Mouse (Mus musculus): ENCODE data around the gene Mki67. TPM values are rescaled to one million over a fixed set of nuclear protein-coding genes. Genes with fewer than 3 reads are reported as not detected.

The Mki67 gene
- total and polyA plus RNA-seq, 3 experiments = 88.6 to 401 (median 271) TPM

GRCm38 (mm10) chr7:135655113-135655512, 61.0 kb downstream of the Mki67 start:
- Histone ChIP-seq H3K27me3 (ENCODE audit: control insufficient read depth in 1 of 2, insufficient read depth in 2 of 2, low read length in 2 of 2) (no peaks in the 10 kb centered on the region), H3K9ac (ENCODE audit: control insufficient read depth, low read depth, low read length, poor library complexity, severe bottlenecking) (no peak overlapping the region), H3K9me3 (replicated peaks; ENCODE audit: insufficient read depth, low read length) (no peaks in the 10 kb centered on the region), H3K27ac (ENCODE audit: control insufficient read depth, low read depth, low read length) (no peak overlapping the region), H3K4me3 (ENCODE audit: control insufficient read depth in 1 of 2, insufficient read depth in 1 of 2, low read depth in 2 of 2, low read length in 2 of 2) (no peak overlapping the region), H3K36me3 (ENCODE audit: control insufficient read depth in 1 of 2, insufficient read depth in 2 of 2, low read length in 2 of 2) (no peaks in the 10 kb centered on the region; a peak in 1 of 4 replicates), H3K79me2 (ENCODE audit: control insufficient read depth, insufficient read depth, low read length, poor library complexity) (no peaks in the 10 kb centered on the region), H3K4me1 (ENCODE audit: control insufficient read depth in 1 of 2, insufficient read depth in 2 of 2, low read length in 2 of 2) (0 out of 4 replicates have a peak, but pooled peaks cover 0 to 4% of the 10 kb centered on the region in 2 experiments)
- peak; percentile 60 for DNase-seq (ENCODE audit: low read depth, low spot score)
- TF ChIP-seq USF1 (IDR thresholded peaks at IDR 0.05; ENCODE audit: low read depth, low read length) (no peak), NELFE (IDR thresholded peaks at IDR 0.05; ENCODE audit: low read depth, low read length) (no peak), MAX (IDR thresholded peaks at IDR 0.05; ENCODE audit: low read length) (no peak), ZC3H11A (IDR thresholded peaks at IDR 0.05; ENCODE audit: low read depth, low read length) (no peak), EP300 (IDR thresholded peaks at IDR 0.05; ENCODE audit: low read depth in 1 of 2, low read length in 2 of 2) (no peak), E2F4 (IDR thresholded peaks at IDR 0.05; ENCODE audit: borderline replicate concordance, low read depth, low read length) (no peak), POLR2AphosphoS5 (IDR thresholded peaks at IDR 0.05; ENCODE audit: borderline replicate concordance, low read depth, low read length) (no peak), NRF1 (IDR thresholded peaks at IDR 0.05; ENCODE audit: insufficient read depth, low read depth, low read length, poor library complexity, severe bottlenecking) (no peak), MYB (IDR thresholded peaks at IDR 0.05; ENCODE audit: low read depth, low read length) (no peak), CHD1 (IDR thresholded peaks at IDR 0.05; ENCODE audit: low read depth, low read length) (no peak), ZKSCAN1 (IDR thresholded peaks at IDR 0.05; ENCODE audit: low read depth, low read length) (no peak), GABPA (IDR thresholded peaks at IDR 0.05; ENCODE audit: low read depth, low read length) (no peak), ELF1 (IDR thresholded peaks at IDR 0.05; ENCODE audit: low read depth, low read length) (no peak), MAZ (IDR thresholded peaks at IDR 0.05; ENCODE audit: low read depth, low read length) (no peak), POLR2AphosphoS2 (IDR thresholded peaks at IDR 0.05; ENCODE audit: low read length) (no peak), SIN3A (IDR thresholded peaks at IDR 0.05; ENCODE audit: low read length) (no peak), MYC (IDR thresholded peaks at IDR 0.05; ENCODE audit: low read depth, low read length) (no peak)

GRCm38 (mm10) chr7:135654288-135654687, 61.9 kb downstream of the Mki67 start:
- no peak for DNase-seq (ENCODE audit: low read depth, low spot score)
- no peak overlapping the region for H3K9ac ChIP-seq (ENCODE audit: control insufficient read depth, low read depth, low read length, poor library complexity, severe bottlenecking)
- H3K9me3 ChIP-seq (replicated peaks; ENCODE audit: insufficient read depth, low read length) = no peaks in the 10 kb centered on the region
- no peak overlapping the region for H3K27ac ChIP-seq (ENCODE audit: control insufficient read depth, low read depth, low read length)
- TF ChIP-seq MEF2A (IDR thresholded peaks at IDR 0.05; ENCODE audit: extremely low read depth, insufficient replicate concordance, low read depth, low read length, poor library complexity, severe bottlenecking) (no peak), GATA1 (IDR thresholded peaks at IDR 0.05; ENCODE audit: low read depth, low read length) (no peak), CHD1 (IDR thresholded peaks at IDR 0.05; ENCODE audit: low read depth, low read length) (no peak), RAD21 (IDR thresholded peaks at IDR 0.05; ENCODE audit: low read depth, low read length) (no peak), MYB (IDR thresholded peaks at IDR 0.05; ENCODE audit: low read depth, low read length) (no peak), E2F4 (IDR thresholded peaks at IDR 0.05; ENCODE audit: borderline replicate concordance, low read depth, low read length) (no peak), NELFE (IDR thresholded peaks at IDR 0.05; ENCODE audit: low read depth, low read length) (no peak), CHD2 (IDR thresholded peaks at IDR 0.05; ENCODE audit: low read length) (no peak), GABPA (IDR thresholded peaks at IDR 0.05; ENCODE audit: low read depth, low read length) (no peak), CTCF (IDR thresholded peaks at IDR 0.05 in 2 of 3, conservative IDR thresholded peaks at IDR 0.05 in 1 of 3; ENCODE audit: control insufficient read depth in 1 of 3, insufficient read depth in 1 of 3, low read depth in 2 of 3, low read length in 3 of 3, poor library complexity in 1 of 3, severe bottlenecking in 1 of 3) (no peak), ZKSCAN1 (IDR thresholded peaks at IDR 0.05; ENCODE audit: low read depth, low read length) (no peak), TCF12 (IDR thresholded peaks at IDR 0.05; ENCODE audit: low read depth, low read length) (no peak), ETS1 (IDR thresholded peaks at IDR 0.05; ENCODE audit: low read depth, low read length) (no peak), SMC3 (IDR thresholded peaks at IDR 0.05; ENCODE audit: low read depth, low read length) (no peak)
- 0 out of 4 replicates have a peak, but pooled peaks cover 0 to 4% of the 10 kb centered on the region in 2 experiments for H3K4me1 ChIP-seq (ENCODE audit: control insufficient read depth in 1 of 2, insufficient read depth in 2 of 2, low read length in 2 of 2)
- H3K27me3 ChIP-seq (ENCODE audit: control insufficient read depth in 1 of 2, insufficient read depth in 2 of 2, low read length in 2 of 2) = no peaks in the 10 kb centered on the region
- H3K36me3 ChIP-seq (ENCODE audit: control insufficient read depth in 1 of 2, insufficient read depth in 2 of 2, low read length in 2 of 2) = no peaks in the 10 kb centered on the region
- H3K4me3 ChIP-seq (ENCODE audit: control insufficient read depth in 1 of 2, insufficient read depth in 1 of 2, low read depth in 2 of 2, low read length in 2 of 2) = no peak overlapping the region
- H3K79me2 ChIP-seq (ENCODE audit: control insufficient read depth, insufficient read depth, low read length, poor library complexity) = no peaks in the 10 kb centered on the region

Measured in MEL (cell line).